Mouse (Mus musculus): ENCODE results near the gene Maneal.

GRCm38 (mm10) chr4:124850933-124851658 is 10.9 kb downstream of the Maneal start, which contains the start of gene 1110065P20Rik:
- no peak for TF ChIP-seq CTCF (IDR thresholded peaks at IDR 0.05)
- TF ChIP-seq EP300 (IDR thresholded peaks at IDR 0.05), result no peak

Measured in lung, postnatal 0 days (tissue).